Mouse (Mus musculus) heart, postnatal 0 days (tissue): Measurements from ENCODE around the gene Med24. TPM values are rescaled to one million over a fixed set of nuclear protein-coding genes. Genes with fewer than 3 reads are reported as not detected.

Source experiments
- ATAC-seq: fragments of 200-750 bp; cut with Nextera tagmentation; 2 replicates; pipeline ENCODE4 v1.8.0; 2017; ENCODE audit warnings: low read depth, moderate number of reproducible peaks, moderate library complexity; ENCODE audit not compliant: insufficient read depth
- DNase-seq: peaks from one replicate; pipeline ENCODE4 v3.0.0-alpha.2; 2016; ENCODE audit warnings: low spot score
- H3K27ac ChIP-seq: fragments of 300-500 bp; sonication (generic); 2 replicates; pipeline ENCODE4 v1.5.1; 2014; ENCODE audit warnings: low read depth, mild to moderate bottlenecking
- H3K27me3 ChIP-seq: fragments of 300-500 bp; sonication (generic); 2 replicates; pipeline ENCODE4 v1.6.1; 2014; ENCODE audit warnings: low read length, mixed read lengths; ENCODE audit not compliant: control insufficient read depth, insufficient read depth
- H3K36me3 ChIP-seq: fragments of 300-500 bp; sonication (generic); replicated peaks from 2 replicates; pipeline ENCODE4 v1.6.1; 2014; ENCODE audit warnings: low read length, mixed read lengths; ENCODE audit not compliant: control insufficient read depth, insufficient read depth
- H3K4me1 ChIP-seq: fragments of 300-500 bp; sonication (generic); 2 replicates; pipeline ENCODE4 v1.6.1; 2014; ENCODE audit warnings: antibody characterized with exemption; ENCODE audit not compliant: control insufficient read depth, insufficient read depth
- H3K4me2 ChIP-seq: fragments of 300-500 bp; sonication (generic); 2 replicates; pipeline ENCODE4 v1.6.1; 2014; ENCODE audit warnings: low read depth, mild to moderate bottlenecking, low read length, moderate library complexity
- H3K4me3 ChIP-seq: fragments of 300-500 bp; sonication (generic); 2 replicates; pipeline ENCODE4 v1.5.1; 2014; ENCODE audit warnings: low read depth, low read length
- H3K9ac ChIP-seq: fragments of 300-500 bp; sonication (generic); replicated peaks from 2 replicates; pipeline ENCODE4 v1.6.1; 2014; ENCODE audit warnings: low read depth, low read length, mixed read lengths
- H3K9me3 ChIP-seq: fragments of 300-500 bp; sonication (generic); replicated peaks from 2 replicates; pipeline ENCODE4 v1.6.1; 2016; ENCODE audit warnings: low read length; ENCODE audit not compliant: control insufficient read depth
- CTCF ChIP-seq: IDR thresholded peaks from 2 replicates; pipeline ENCODE4 v1.5.1; 2016; ENCODE audit warnings: antibody characterized with exemption, control low read depth, low read depth
- EP300 ChIP-seq: IDR thresholded peaks from 2 replicates; pipeline ENCODE4 v1.6.1; 2016; ENCODE audit warnings: antibody characterized with exemption, low read depth
- WGBS: fragments of 180-500 bp; shearing (Covaris S2); extraction: QIAGEN DNeasy Blood & Tissue Kit; methylation state at CpG from one replicate; pipeline ENCODE4 v1.1.7; 2014; 5-methylcytosine and 5-hydroxymethylcytosine counted together
- polyA plus RNA-seq: library from polyadenylated mRNA; unstranded; fragments of >200 nt; fragmentation: Nextera tagmentation; extraction: Ambion mirVana; gene quantifications from 2 replicates; pipeline ENCODE4 v1.2.1, GENCODE M21; 2015
- total RNA-seq: library from RNA; depleted of rRNA; stranded (reverse); fragments of >200 nt; gene quantifications from 2 replicates; pipeline ENCODE4 v1.2.3, GENCODE M21; 2014; ENCODE audit warnings: low replicate concordance

Med24 gene
- total and polyA plus RNA-seq, 2 experiments from 2014 or later = 23.3 to 48.0 TPM

DNA sequence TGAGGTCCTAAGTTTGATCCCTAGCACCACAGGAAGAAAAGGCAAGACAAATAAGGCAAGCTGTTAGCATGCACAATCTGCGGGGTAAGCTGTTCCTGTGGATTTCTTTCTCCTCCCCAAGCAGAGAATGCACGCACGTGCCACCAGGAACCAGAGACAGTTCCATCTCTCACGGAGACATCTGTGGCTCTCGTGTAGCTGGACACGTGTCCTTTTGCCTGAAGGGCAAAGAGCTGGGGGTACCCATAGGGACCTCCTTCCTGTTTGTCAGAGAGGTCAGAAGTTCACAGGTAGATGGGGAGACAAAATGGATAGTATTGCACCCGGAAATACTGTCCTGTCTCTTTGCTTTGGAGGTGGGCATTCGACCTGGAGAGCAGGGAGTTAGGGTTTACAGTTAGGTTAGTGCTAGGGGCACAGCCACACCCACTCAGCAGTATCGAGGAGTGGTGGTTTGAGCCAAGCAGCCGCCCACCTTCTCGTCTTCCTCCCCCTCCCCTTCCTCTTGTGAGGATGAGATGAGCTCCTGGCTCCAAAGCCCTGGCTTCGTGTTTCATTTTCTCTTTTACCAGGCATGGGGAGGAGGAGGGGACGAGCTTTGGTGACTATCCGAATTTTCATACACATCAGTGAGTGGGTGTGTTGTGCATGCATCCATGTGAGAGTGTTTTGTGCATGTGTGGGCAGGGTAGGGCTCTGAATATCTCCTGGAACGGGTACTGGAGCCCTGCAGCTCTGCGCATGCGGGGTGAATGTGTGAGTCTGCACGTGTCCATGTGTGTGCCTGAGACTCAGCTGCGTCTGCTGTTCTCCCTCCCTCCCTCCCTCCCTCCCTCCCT lies 17.8 kb upstream of the Med24 start:
- Histone ChIP-seq H3K4me2 (peak overlapping the region; percentile 59), H3K27me3 (no peaks in the 10 kb centered on the region), H3K9me3 (no peaks in the 10 kb centered on the region), H3K36me3 (no peaks in the 10 kb centered on the region), H3K27ac (peak overlapping the region; percentile 96), H3K4me3 (peak overlapping the region; percentile 30), H3K9ac (no peak overlapping the region; the same call in 1 of the 2 replicates), H3K4me1 (peaks cover 91% of the 10 kb centered on the region)
- 4% methylated on average over 19 of the region's 19 CpGs for WGBS
- ATAC-seq (peak; percentile 51), DNase-seq (peak; percentile 85)
- no peak for TF ChIP-seq CTCF
- TF ChIP-seq EP300 = no peak

DNA sequence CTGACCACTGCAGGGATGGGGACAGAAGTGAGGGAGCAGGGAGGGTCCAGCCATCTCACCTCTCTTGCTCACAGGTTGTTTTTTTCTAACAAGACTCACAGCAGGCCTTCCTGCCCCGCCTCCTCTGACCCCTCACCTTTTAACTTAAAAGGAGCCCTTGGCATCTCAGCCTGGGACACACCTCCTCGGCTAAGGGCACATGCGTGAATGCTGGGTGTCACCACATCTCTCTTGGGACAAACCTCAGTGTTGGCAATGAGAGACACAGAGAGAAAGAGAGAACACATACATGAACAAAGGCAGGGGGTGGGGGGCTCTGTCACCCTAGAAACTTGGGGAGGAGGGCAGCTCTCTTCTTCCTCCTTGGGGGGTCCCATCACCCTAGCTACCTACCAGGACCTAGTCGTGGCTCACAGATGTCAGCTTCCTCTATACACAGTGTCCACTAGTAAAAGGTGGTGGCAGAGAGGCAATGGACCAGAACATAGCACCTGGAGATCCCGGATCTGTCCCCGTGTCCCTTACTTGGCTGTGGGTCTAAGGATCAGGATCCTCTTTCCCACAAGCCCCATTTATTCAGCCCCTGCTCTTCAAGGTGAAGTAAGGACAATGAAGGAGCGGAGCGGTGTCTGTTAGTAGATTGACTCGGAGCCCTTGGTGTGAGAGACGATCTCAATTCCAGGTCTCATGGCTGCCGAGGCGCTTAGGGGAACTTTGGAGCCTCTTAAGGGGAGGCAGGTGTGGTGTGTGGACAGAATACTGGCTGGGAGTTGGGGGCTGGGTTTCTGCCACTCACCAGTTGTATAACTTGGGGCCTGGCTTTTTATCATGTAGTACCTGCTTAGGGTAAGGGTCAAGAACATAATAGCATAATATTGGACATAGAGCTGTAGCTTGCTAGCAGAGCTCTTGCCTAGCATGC lies 17.0 kb upstream of the Med24 start:
- peaks cover 82% of the 10 kb centered on the region for H3K4me1 ChIP-seq
- 42% methylated on average over 12 of the region's 12 CpGs for WGBS
- no peak overlapping the region; the same call in 1 of the 2 replicates for H3K4me3 ChIP-seq
- H3K4me2 ChIP-seq = peak overlapping the region; percentile 59
- no peaks in the 10 kb centered on the region for H3K9me3 ChIP-seq
- H3K36me3 ChIP-seq = no peaks in the 10 kb centered on the region
- TF ChIP-seq CTCF (no peak), EP300 (no peak)
- H3K9ac ChIP-seq = 0 out of 2 replicates have a peak overlapping the region, but pooled peaks have one; percentile 3
- H3K27me3 ChIP-seq = no peaks in the 10 kb centered on the region
- DNase-seq (no peak), ATAC-seq (no peak)
- H3K27ac ChIP-seq = peak overlapping the region; percentile 96

DNA sequence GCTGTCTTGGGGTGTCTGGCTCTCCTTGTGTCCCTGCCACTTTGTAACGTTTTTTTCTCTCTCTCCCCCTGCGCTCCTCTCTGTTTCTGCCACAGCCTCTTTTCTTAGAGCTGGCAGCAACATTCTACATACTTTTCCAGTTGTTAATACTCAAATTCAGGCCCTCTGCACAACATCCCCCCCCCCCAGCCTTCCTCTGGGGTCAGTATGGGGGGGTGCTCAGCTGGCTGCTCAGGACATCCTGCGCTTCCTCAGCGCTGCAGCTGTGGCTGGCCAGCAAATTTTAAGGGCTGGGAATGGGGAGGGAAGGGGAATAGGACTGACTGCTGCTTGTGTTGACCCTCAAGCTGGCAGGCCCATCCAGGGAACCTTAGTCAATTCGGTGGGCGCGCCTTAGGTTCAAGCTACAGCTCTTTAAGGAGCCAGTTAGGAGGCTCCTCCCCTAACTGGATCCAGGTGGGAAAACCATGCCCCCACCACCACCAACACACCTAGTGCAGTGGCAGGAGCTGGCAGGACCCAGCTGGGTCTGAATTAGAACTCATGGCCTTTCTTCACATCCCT lies 15.3 kb upstream of the Med24 start:
- Histone ChIP-seq H3K9me3 (no peaks in the 10 kb centered on the region), H3K4me3 (peak overlapping the region; percentile 96), H3K4me1 (peaks cover 72% of the 10 kb centered on the region), H3K36me3 (no peaks in the 10 kb centered on the region), H3K27me3 (no peaks in the 10 kb centered on the region), H3K27ac (peak overlapping the region; percentile 99), H3K4me2 (peak overlapping the region; percentile 80), H3K9ac (peak overlapping the region; percentile 99)
- DNase-seq (no peak), ATAC-seq (no peak)
- TF ChIP-seq EP300 (no peak), CTCF (no peak)
- WGBS = 27% methylated on average over 7 of the region's 7 CpGs

DNA sequence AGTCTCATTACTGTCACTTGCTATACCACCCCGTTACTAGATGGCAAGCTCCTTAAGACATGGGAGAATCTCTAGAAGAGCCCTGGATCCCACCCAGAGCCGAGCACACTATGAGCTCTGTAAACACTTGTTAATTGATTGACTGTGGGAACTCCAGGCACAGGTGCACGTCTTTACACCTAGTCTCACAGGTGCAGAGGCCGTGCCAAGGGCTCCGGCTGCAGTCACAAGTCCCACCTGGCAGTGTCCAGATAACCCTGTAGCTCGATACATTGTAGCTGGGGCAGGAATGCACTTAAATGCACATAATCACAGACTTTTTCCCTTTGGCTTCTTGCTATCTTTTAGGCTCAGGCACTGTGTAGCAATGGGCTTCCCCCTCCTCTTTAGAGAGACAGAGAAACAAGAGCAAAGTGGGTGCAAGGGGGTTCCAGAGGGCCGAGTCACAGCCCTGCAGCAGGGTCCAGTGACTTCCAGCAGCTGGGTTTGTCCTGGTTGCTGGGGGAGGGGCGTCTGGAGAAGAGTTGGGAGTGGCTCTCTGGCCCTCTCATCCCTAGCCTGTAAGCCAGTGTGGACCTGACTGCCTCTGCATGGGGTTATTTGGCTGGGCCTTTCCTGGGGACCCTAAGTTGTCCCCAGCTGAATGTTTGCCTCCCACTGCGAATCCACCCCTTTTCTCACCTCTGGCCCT lies 14.6 kb upstream of the Med24 start:
- Histone ChIP-seq H3K27me3 (no peaks in the 10 kb centered on the region), H3K9me3 (no peaks in the 10 kb centered on the region), H3K4me1 (peaks cover 64% of the 10 kb centered on the region), H3K4me3 (peak overlapping the region; percentile 96), H3K27ac (peak overlapping the region; percentile 99), H3K9ac (peak overlapping the region; percentile 99), H3K36me3 (no peaks in the 10 kb centered on the region), H3K4me2 (peak overlapping the region; percentile 80)
- TF ChIP-seq CTCF (no peak), EP300 (no peak)
- DNase-seq (peak; percentile 66), ATAC-seq (peak; percentile 15)
- WGBS = 9% methylated on average over 9 of the region's 9 CpGs
